In genomic region chr10:7870571-7871315, GRCm38 (mm10) we compare ENCODE assay signal across 9 mouse cellular contexts. TPM values are rescaled to one million over a fixed set of nuclear protein-coding genes. Genes with fewer than 3 reads are reported as not detected.
DNase-seq lines count a peak whose midpoint lies in the region; ATAC-seq lines count a peak whose summit lies in the region.
"Had no signal": no experiment of that assay in that cellular context is flagged by ENCODE, and none has a peak within 500 bp of the region (broad histone marks: within the 10 kb centered on the region; RNA-seq: fewer than 3 reads in every experiment).

No protein-coding gene starts in this region.

- no peaks in the 10 kb centered on the region for H3K9me3 ChIP-seq in midbrain, embryonic 11.5 days (ENCODE audit: control insufficient read depth, low read length)
- H3K9me3 ChIP-seq in midbrain, embryonic 16.5 days (replicated peaks; ENCODE audit: control insufficient read depth, low read length, poor library complexity, severe bottlenecking): no peaks in the 10 kb centered on the region
- H3K9me3 ChIP-seq in embryonic facial prominence, embryonic 14.5 days (ENCODE audit: control insufficient read depth, low read length): no peaks in the 10 kb centered on the region
- H3K9me3 ChIP-seq: hindbrain, embryonic 15.5 days had no signal

- H3K27me3 ChIP-seq in midbrain, embryonic 11.5 days (ENCODE audit: control insufficient read depth, insufficient read depth, low read length): peaks cover 14% of the 10 kb centered on the region
- H3K27me3 ChIP-seq in midbrain, embryonic 16.5 days (ENCODE audit: control insufficient read depth, insufficient read depth, low read depth, low read length): no peaks in the 10 kb centered on the region; the same call in 1 of the 2 replicates
- H3K27me3 ChIP-seq in embryonic facial prominence, embryonic 14.5 days (replicated peaks; ENCODE audit: control insufficient read depth, insufficient read depth, low read length): peaks cover 25% of the 10 kb centered on the region

- no peak overlapping the region for H3K9ac ChIP-seq in midbrain, embryonic 11.5 days (ENCODE audit: low read length)
- no peak overlapping the region for H3K9ac ChIP-seq in midbrain, embryonic 16.5 days (ENCODE audit: low read depth, low read length)
- no peak overlapping the region for H3K9ac ChIP-seq in embryonic facial prominence, embryonic 14.5 days (ENCODE audit: low read depth, low read length)
- H3K9ac ChIP-seq: hindbrain, embryonic 15.5 days had no signal

- no peak overlapping the region for H3K4me2 ChIP-seq in midbrain, embryonic 11.5 days
- H3K4me2 ChIP-seq in midbrain, embryonic 16.5 days (ENCODE audit: low read length): no peak overlapping the region
- no peak overlapping the region for H3K4me2 ChIP-seq in embryonic facial prominence, embryonic 14.5 days (ENCODE audit: low read depth, low read length)
- H3K4me2 ChIP-seq: hindbrain, embryonic 15.5 days had no signal

- no peak overlapping the region for H3K4me3 ChIP-seq in midbrain, embryonic 11.5 days (ENCODE audit: low read depth, low read length)
- H3K4me3 ChIP-seq in midbrain, embryonic 16.5 days (ENCODE audit: low read depth, low read length): no peak overlapping the region
- no peak overlapping the region for H3K4me3 ChIP-seq in embryonic facial prominence, embryonic 14.5 days (ENCODE audit: low read depth, low read length)
- H3K4me3 ChIP-seq: hindbrain, embryonic 15.5 days had no signal

- 68% methylated on average over 11 of the region's 11 CpGs for WGBS in midbrain, embryonic 11.5 days
- 66% methylated on average over 11 of the region's 11 CpGs for WGBS in midbrain, embryonic 16.5 days
- 62% methylated on average over 11 of the region's 11 CpGs for WGBS in embryonic facial prominence, embryonic 14.5 days

- peak; percentile 12 to 48 for DNase-seq in adrenal gland, postnatal 36 days
- DNase-seq in adrenal gland, postnatal 25 days: no peak
- peak; percentile 89 for DNase-seq in midbrain, embryonic 11.5 days (ENCODE audit: low spot score, missing footprints)
- DNase-seq in embryonic facial prominence, embryonic 14.5 days (ENCODE audit: low spot score): peak; percentile 20
- DNase-seq in layer of hippocampus, adult 18-20 months (ENCODE audit: low spot score in 2 of 2): peak; percentile 65 to 66

- no peak for ATAC-seq in midbrain, embryonic 11.5 days (ENCODE audit: low FRiP score)
- no peak for ATAC-seq in midbrain, embryonic 16.5 days
- ATAC-seq in embryonic facial prominence, embryonic 14.5 days (ENCODE audit: low read depth): no peak
- ATAC-seq in megakaryocyte progenitor cell, adult 5-6 weeks (replicated peaks; ENCODE audit: poor library complexity): peak; percentile 80
- no peak for ATAC-seq in activated CD4-positive, CD25-positive, alpha-beta regulatory T cell, adult 4 months

- H3K4me1 ChIP-seq in midbrain, embryonic 11.5 days (ENCODE audit: control insufficient read depth, insufficient read depth, low read length): peaks cover 7% of the 10 kb centered on the region
- H3K4me1 ChIP-seq in midbrain, embryonic 16.5 days (ENCODE audit: control insufficient read depth, insufficient read depth, low read length): peaks cover 4% of the 10 kb centered on the region; the same call in 1 of the 2 replicates
- 0 out of 2 replicates have a peak, but pooled peaks cover 7% of the 10 kb centered on the region for H3K4me1 ChIP-seq in embryonic facial prominence, embryonic 14.5 days (ENCODE audit: control insufficient read depth, insufficient read depth, low read length)

- H3K27ac ChIP-seq in midbrain, embryonic 11.5 days (ENCODE audit: low read depth, low read length): no peak overlapping the region
- no peak overlapping the region for H3K27ac ChIP-seq in midbrain, embryonic 16.5 days (ENCODE audit: low read length)
- H3K27ac ChIP-seq in embryonic facial prominence, embryonic 14.5 days (replicated peaks; ENCODE audit: low read depth, low read length): no peak overlapping the region
- H3K27ac ChIP-seq: hindbrain, embryonic 15.5 days had no signal

- no peaks in the 10 kb centered on the region for H3K36me3 ChIP-seq in midbrain, embryonic 11.5 days (ENCODE audit: control insufficient read depth, insufficient read depth, low read length)
- no peaks in the 10 kb centered on the region for H3K36me3 ChIP-seq in midbrain, embryonic 16.5 days (ENCODE audit: control insufficient read depth, insufficient read depth, low read length)
- H3K36me3 ChIP-seq in embryonic facial prominence, embryonic 14.5 days (ENCODE audit: control insufficient read depth, insufficient read depth, low read length): no peaks in the 10 kb centered on the region
- H3K36me3 ChIP-seq: hindbrain, embryonic 15.5 days had no signal

RNA-seq across cellular contexts. Expression of gene Zc3h12d, which starts 38.5 kb away (rescaled TPM):
- total RNA-seq in adrenal gland, postnatal 36 days (2021): under 1 TPM; 0.13 to 0.33 TPM
- 0.18 and 0.24 TPM in 2 replicates for total RNA-seq in adrenal gland, postnatal 25 days (2021)
- polyA plus RNA-seq in midbrain, embryonic 11.5 days (2014; fragmentation: Nextera tagmentation; extraction: Ambion mirVana): not detected in 2 replicates
- 0.16 and 0.25 TPM in 2 replicates for polyA plus RNA-seq in midbrain, embryonic 16.5 days (2015; fragmentation: Nextera tagmentation; extraction: Ambion mirVana)
- polyA plus RNA-seq in embryonic facial prominence, embryonic 14.5 days (2014; fragmentation: Nextera tagmentation; extraction: Ambion mirVana): 0.11 and 0.24 TPM in 2 replicates
- under 1 TPM in 1 of 2 experiments, not detected in 1; 0.07 TPM for total RNA-seq in layer of hippocampus, adult 18-20 months (2021)
- total RNA-seq in megakaryocyte progenitor cell, adult 5-6 weeks (2015): 0.22 TPM in 1 of 2 replicates, not detected in the other
- 0.17 TPM in 1 of 2 replicates, not detected in the other for total RNA-seq in megakaryocyte progenitor cell, adult 5-6 weeks (2017)
- polyA plus RNA-seq in activated CD4-positive, CD25-positive, alpha-beta regulatory T cell, adult 4 months (2017; shearing (Covaris generic)): 10 to 100 TPM; 30.6 to 51.3 TPM
